Mouse (Mus musculus) hindbrain, embryonic 12.5 days (tissue): Measurements from ENCODE around the gene Glt28d2. TPM values are rescaled to one million over a fixed set of nuclear protein-coding genes. Genes with fewer than 3 reads are reported as not detected.

Experiments
- ATAC-seq: fragments of 200-750 bp; cut with Nextera tagmentation; 2 replicates; pipeline ENCODE4 v1.8.0; 2017; ENCODE audit warnings: moderate TSS enrichment; ENCODE audit not compliant: low FRiP score
- H3K27ac ChIP-seq: fragments of 300-500 bp; sonication (generic); 2 replicates; pipeline ENCODE4 v1.5.1; 2016; ENCODE audit warnings: mild to moderate bottlenecking
- H3K27me3 ChIP-seq: fragments of 300-500 bp; sonication (generic); 2 replicates; pipeline ENCODE4 v1.6.1; 2016; ENCODE audit warnings: mild to moderate bottlenecking
- H3K36me3 ChIP-seq: fragments of 300-500 bp; sonication (generic); 2 replicates; pipeline ENCODE4 v1.6.1; 2016; ENCODE audit warnings: mild to moderate bottlenecking
- H3K4me1 ChIP-seq: fragments of 300-500 bp; sonication (generic); 2 replicates; pipeline ENCODE4 v1.6.1; 2016
- H3K4me2 ChIP-seq: fragments of 300-500 bp; sonication (generic); replicated peaks from 2 replicates; pipeline ENCODE4 v1.6.1; 2016; ENCODE audit warnings: mild to moderate bottlenecking
- H3K4me3 ChIP-seq: fragments of 300-500 bp; sonication (generic); 2 replicates; pipeline ENCODE4 v1.5.1; 2016; ENCODE audit warnings: mild to moderate bottlenecking
- H3K9ac ChIP-seq: fragments of 300-500 bp; sonication (generic); 2 replicates; pipeline ENCODE4 v1.6.1; 2016; ENCODE audit warnings: mild to moderate bottlenecking, moderate library complexity
- H3K9me3 ChIP-seq: fragments of 300-500 bp; sonication (generic); replicated peaks from 2 replicates; pipeline ENCODE4 v1.6.1; 2016; ENCODE audit warnings: mild to moderate bottlenecking
- WGBS: fragments of 180-500 bp; shearing (Covaris S2); methylation state at CpG from one replicate; pipeline ENCODE4 v1.1.7; 2016; 5-methylcytosine and 5-hydroxymethylcytosine counted together
- polyA plus RNA-seq: library from polyadenylated mRNA; unstranded; fragments of >200 nt; fragmentation: Nextera tagmentation; extraction: Ambion mirVana; gene quantifications from 2 replicates; pipeline ENCODE4 v1.2.1, GENCODE M21; 2016

Glt28d2 gene
- polyA plus RNA-seq, 1 experiment from 2014 or later: 0.50 TPM

DNA sequence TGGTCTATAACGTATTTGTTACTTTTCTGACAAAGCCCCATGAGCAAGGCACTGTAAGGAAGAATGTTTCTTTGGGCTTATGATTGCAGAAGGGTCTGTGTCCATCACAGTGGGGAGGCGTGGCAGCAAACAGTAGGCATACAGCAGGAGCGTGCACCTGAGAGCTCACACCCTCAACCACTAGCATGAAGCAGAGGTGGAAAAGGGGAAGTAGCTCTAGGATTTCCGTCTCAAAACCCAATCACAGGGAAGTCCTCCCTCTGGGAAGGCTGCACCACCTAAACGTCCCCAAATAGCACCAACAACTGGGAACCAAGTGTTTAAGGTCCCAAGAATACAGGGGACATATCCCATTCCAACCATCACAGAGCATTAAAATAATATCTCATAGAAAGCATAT lies 26.3 kb downstream of the Glt28d2 start:
- Histone ChIP-seq H3K27ac (no peak overlapping the region), H3K27me3 (no peaks in the 10 kb centered on the region), H3K9ac (no peak overlapping the region), H3K4me3 (no peak overlapping the region), H3K9me3 (no peaks in the 10 kb centered on the region), H3K4me1 (no peaks in the 10 kb centered on the region), H3K4me2 (no peak overlapping the region), H3K36me3 (no peaks in the 10 kb centered on the region)
- 88% methylated on average over 5 of the region's 5 CpGs for WGBS
- no peak for ATAC-seq

GRCm38 (mm10) chr3:85859311-85859710 lies 28.0 kb downstream of the Glt28d2 start:
- no peaks in the 10 kb centered on the region for H3K36me3 ChIP-seq
- H3K27ac ChIP-seq: no peak overlapping the region
- H3K9ac ChIP-seq: no peak overlapping the region
- 55% methylated on average over 6 of the region's 6 CpGs for WGBS
- H3K27me3 ChIP-seq: no peaks in the 10 kb centered on the region
- no peaks in the 10 kb centered on the region for H3K9me3 ChIP-seq
- ATAC-seq: no peak
- H3K4me3 ChIP-seq: no peak overlapping the region
- H3K4me1 ChIP-seq: no peaks in the 10 kb centered on the region
- no peak overlapping the region for H3K4me2 ChIP-seq

DNA sequence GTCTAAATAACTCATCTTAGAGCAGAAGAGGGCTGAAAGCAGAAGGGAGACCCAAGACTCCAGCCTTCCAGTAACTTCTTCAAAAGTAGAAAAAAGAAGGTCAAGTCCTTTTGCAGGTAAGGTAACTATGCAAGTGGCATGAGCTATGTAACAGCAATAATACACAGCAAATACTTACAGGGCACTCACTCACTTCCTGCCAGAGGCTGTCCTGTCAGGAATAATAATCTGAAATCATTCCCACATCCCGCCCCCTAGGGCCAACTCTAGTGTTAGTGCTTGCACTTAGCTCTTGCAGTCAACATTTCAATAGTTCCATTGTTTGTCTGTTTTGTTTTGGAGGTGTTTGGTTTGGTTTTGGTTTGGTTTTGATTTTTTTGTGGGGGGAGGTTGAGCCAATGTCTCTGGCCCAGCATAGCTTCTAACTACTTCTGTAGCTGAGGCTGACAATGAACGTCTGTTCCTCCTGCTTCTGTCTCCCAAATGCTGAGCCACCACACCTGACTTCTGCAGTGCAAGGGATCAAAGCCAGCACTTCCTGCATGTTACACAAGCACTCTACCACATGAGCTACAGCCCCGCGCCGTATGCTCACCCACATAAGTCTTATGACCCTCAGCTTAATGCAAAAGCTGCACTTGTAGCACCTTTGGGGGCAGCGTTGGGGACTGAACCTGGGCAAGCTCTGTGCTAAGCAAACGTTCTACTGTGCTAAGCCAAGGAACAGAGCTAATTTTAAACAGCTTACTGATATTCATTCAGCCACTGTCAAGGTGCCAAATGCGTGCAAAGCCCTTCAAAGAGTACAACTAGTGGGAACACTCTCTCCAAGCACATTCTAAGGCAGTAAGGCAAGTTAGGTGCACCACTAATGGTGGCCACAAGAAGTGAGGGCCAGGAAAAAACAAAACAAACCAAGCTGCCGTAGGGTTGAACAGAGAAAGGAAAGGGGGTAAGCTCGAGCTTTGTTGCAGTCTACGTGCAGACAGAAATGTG lies 28.9 kb downstream of the Glt28d2 start:
- no peak overlapping the region for H3K4me2 ChIP-seq
- H3K36me3 ChIP-seq: no peaks in the 10 kb centered on the region
- H3K9ac ChIP-seq: no peak overlapping the region
- H3K27ac ChIP-seq: no peak overlapping the region
- 73% methylated on average over 11 of the region's 11 CpGs for WGBS
- no peaks in the 10 kb centered on the region for H3K9me3 ChIP-seq
- no peaks in the 10 kb centered on the region for H3K4me1 ChIP-seq
- H3K4me3 ChIP-seq: no peak overlapping the region
- no peak for ATAC-seq
- no peaks in the 10 kb centered on the region for H3K27me3 ChIP-seq

- Histone ChIP-seq H3K4me2 (no peak overlapping the region), H3K9ac (no peak overlapping the region), H3K27me3 (no peaks in the 10 kb centered on the region), H3K4me3 (no peak overlapping the region), H3K4me1 (no peaks in the 10 kb centered on the region), H3K36me3 (no peaks in the 10 kb centered on the region), H3K27ac (no peak overlapping the region), H3K9me3 (no peaks in the 10 kb centered on the region)
- no peak for ATAC-seq
- 30% methylated on average over 4 of the region's 4 CpGs for WGBS
Measured at GRCm38 (mm10) chr3:85857083-85857482, 30.2 kb downstream of the Glt28d2 start.

DNA sequence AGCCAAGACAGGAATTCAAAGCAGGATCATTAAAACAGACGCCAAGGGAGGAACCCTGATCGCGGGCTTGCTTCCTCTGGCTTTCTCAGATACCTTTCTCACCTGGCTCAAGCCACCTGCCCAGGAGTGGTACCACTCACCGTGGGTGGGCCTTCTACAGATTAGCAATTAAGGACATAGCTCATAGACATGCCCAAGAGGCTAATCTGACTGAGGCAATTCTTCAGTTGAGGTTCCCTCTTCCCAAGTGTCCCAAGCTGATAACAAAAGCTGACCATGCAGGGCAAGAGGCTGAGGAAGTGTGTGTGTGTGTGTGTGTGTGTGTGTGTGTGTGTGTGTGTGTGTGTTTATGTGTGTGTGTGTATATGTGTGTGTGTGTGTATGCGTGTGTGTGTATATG lies 31.4 kb downstream of the Glt28d2 start:
- Histone ChIP-seq H3K4me2 (no peak overlapping the region), H3K4me1 (no peaks in the 10 kb centered on the region), H3K36me3 (no peaks in the 10 kb centered on the region), H3K9ac (no peak overlapping the region), H3K4me3 (no peak overlapping the region), H3K27ac (no peak overlapping the region), H3K9me3 (no peaks in the 10 kb centered on the region), H3K27me3 (no peaks in the 10 kb centered on the region)
- 92% methylated on average over 5 of the region's 5 CpGs for WGBS
- no peak for ATAC-seq

GRCm38 (mm10) chr3:85855043-85855442 lies 32.3 kb downstream of the Glt28d2 start:
- H3K4me1 ChIP-seq: no peaks in the 10 kb centered on the region
- no peak overlapping the region for H3K27ac ChIP-seq
- no peak overlapping the region for H3K4me2 ChIP-seq
- no peak for ATAC-seq
- no peaks in the 10 kb centered on the region for H3K9me3 ChIP-seq
- no peak overlapping the region for H3K9ac ChIP-seq
- H3K36me3 ChIP-seq: no peaks in the 10 kb centered on the region
- H3K4me3 ChIP-seq: no peak overlapping the region
- WGBS: 83% methylated on average over 3 of the region's 3 CpGs
- no peaks in the 10 kb centered on the region for H3K27me3 ChIP-seq

DNA sequence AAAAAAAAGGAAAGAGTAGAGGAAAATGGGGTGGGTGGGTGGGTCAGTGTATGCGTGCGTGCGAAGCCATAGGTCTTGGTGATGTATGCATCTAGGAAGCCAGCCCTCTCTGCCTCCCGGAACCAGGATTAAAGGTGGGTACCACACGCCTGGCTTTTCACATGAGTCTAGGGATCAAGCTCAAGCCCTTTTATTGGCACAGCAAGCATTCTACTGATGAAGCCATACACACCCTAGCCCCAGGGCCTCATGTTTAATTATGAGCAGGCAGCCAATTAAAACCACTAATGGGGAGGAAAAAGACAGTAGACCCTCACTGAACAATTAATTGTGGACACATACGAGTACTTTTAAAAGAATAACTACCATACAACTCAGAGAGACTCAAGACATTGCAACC lies 33.2 kb downstream of the Glt28d2 start:
- Histone ChIP-seq H3K4me1 (no peaks in the 10 kb centered on the region), H3K27me3 (no peaks in the 10 kb centered on the region), H3K36me3 (no peaks in the 10 kb centered on the region), H3K4me3 (no peak overlapping the region), H3K4me2 (no peak overlapping the region), H3K9ac (no peak overlapping the region), H3K27ac (no peak overlapping the region), H3K9me3 (no peaks in the 10 kb centered on the region)
- 87% methylated on average over 6 of the region's 6 CpGs for WGBS
- ATAC-seq: no peak

GRCm38 (mm10) chr3:85853715-85854114 lies 33.6 kb downstream of the Glt28d2 start:
- 85% methylated on average over 3 of the region's 4 CpGs for WGBS

GRCm38 (mm10) chr3:85850079-85850478 lies 37.2 kb downstream of the Glt28d2 start:
- H3K9me3 ChIP-seq: no peaks in the 10 kb centered on the region
- H3K4me1 ChIP-seq: no peaks in the 10 kb centered on the region
- no peaks in the 10 kb centered on the region for H3K36me3 ChIP-seq
- no peak overlapping the region for H3K27ac ChIP-seq
- H3K4me2 ChIP-seq: no peak overlapping the region
- H3K4me3 ChIP-seq: no peak overlapping the region
- WGBS: 78% methylated on average over 1 of the region's 1 CpGs
- no peak overlapping the region for H3K9ac ChIP-seq
- no peaks in the 10 kb centered on the region for H3K27me3 ChIP-seq
- no peak for ATAC-seq

More at GRCm38 (mm10) chr3:85853715-85854114, 33.6 kb downstream of the Glt28d2 start:
- no peaks in the 10 kb centered on the region for H3K36me3 ChIP-seq
- H3K4me1 ChIP-seq: no peaks in the 10 kb centered on the region
- H3K9ac ChIP-seq: no peak overlapping the region
- H3K27me3 ChIP-seq: no peaks in the 10 kb centered on the region
- no peaks in the 10 kb centered on the region for H3K9me3 ChIP-seq
- no peak overlapping the region for H3K4me2 ChIP-seq
- ATAC-seq: no peak
- no peak overlapping the region for H3K4me3 ChIP-seq
- H3K27ac ChIP-seq: no peak overlapping the region

DNA sequence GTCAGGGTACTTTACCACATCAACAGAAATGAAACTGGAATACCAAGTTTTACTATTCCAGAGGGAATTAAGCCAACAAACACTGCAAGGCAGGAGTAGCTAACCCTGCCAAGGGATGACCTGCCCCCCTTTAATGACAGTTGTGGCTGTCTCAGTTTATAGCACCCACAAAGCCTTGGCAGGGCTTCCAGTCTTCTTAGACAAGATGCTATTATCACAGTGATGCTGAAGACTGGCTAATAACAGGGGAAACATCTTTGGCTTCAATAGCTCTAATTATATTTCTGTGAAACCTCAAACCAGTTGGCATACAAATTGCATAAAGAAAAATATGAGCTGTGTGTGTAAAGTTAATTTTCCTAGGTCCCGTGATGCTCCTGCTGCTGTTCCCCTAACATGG lies 41.0 kb downstream of the Glt28d2 start:
- 77% methylated on average over 1 of the region's 1 CpGs for WGBS
- Histone ChIP-seq H3K4me1 (0 out of 2 replicates have a peak, but pooled peaks cover 4% of the 10 kb centered on the region), H3K36me3 (no peaks in the 10 kb centered on the region), H3K9me3 (no peaks in the 10 kb centered on the region), H3K4me3 (no peak overlapping the region), H3K4me2 (no peak overlapping the region), H3K27me3 (no peaks in the 10 kb centered on the region), H3K27ac (no peak overlapping the region), H3K9ac (no peak overlapping the region)
- no peak for ATAC-seq

DNA sequence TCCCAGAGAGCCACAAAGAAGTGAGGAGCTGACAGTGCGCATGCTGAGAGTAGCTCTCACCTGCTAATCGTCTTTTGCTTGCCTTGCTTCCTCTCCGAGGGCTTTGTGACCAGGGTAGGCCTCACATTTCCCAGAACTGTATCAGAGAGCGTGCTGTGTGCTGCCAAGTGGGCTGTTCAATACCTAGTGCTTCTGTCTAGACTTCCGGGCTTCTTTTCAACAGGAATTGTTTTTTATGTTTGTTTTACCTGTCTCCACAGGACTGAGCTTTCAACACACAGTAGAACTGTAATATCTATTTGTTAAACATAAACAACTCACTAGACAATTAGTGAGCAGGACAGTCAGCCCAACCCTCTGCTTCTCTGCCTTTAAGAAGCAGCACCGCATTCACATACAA lies 42.0 kb downstream of the Glt28d2 start:
- Histone ChIP-seq H3K9me3 (no peaks in the 10 kb centered on the region), H3K4me3 (no peak overlapping the region), H3K4me1 (0 out of 2 replicates have a peak, but pooled peaks cover 4% of the 10 kb centered on the region), H3K27ac (no peak overlapping the region), H3K9ac (no peak overlapping the region), H3K36me3 (no peaks in the 10 kb centered on the region), H3K27me3 (no peaks in the 10 kb centered on the region), H3K4me2 (no peak overlapping the region)
- 83% methylated on average over 6 of the region's 6 CpGs for WGBS
- ATAC-seq: no peak

DNA sequence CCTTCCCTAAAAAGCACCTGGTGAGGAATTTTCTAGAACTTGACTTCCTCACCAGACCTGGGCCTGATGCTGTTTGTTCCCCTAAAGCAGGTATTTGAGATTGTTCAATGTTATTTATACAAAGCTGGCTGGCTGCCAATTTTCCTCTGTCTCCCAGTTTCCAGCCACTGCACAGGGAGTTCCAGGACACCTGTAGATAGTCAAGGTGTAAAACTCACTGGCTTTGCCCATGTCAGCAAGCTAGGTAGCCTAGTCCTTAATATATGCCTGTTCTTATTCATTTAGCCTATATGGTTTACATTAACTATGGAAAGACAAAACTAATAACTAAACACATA lies 44.5 kb downstream of the Glt28d2 start:
- no peak for ATAC-seq
- H3K27ac ChIP-seq: no peak overlapping the region
- no peak overlapping the region for H3K4me2 ChIP-seq
- no peaks in the 10 kb centered on the region for H3K9me3 ChIP-seq
- 0 out of 2 replicates have a peak, but pooled peaks cover 4% of the 10 kb centered on the region for H3K4me1 ChIP-seq
- H3K27me3 ChIP-seq: no peaks in the 10 kb centered on the region
- H3K36me3 ChIP-seq: no peaks in the 10 kb centered on the region
- no peak overlapping the region for H3K9ac ChIP-seq
- H3K4me3 ChIP-seq: no peak overlapping the region
